Mouse (Mus musculus) megakaryocyte, embryonic 14.5 days (primary cell): ENCODE results near the gene Rhobtb1. TPM values are rescaled to one million over a fixed set of nuclear protein-coding genes. Genes with fewer than 3 reads are reported as not detected.

ENCODE experiments used
- H3K27me3 ChIP-seq: replicated peaks from 2 replicates; pipeline ENCODE3; 2012; ENCODE audit warnings: inconsistent platforms
- H3K36me3 ChIP-seq: replicated peaks from 2 replicates; pipeline ENCODE3; 2012; ENCODE audit warnings: low read length, inconsistent platforms, mixed read lengths
- H3K4me1 ChIP-seq: 2 replicates; pipeline ENCODE4 v1.6.1; 2012; ENCODE audit warnings: inconsistent platforms
- H3K4me3 ChIP-seq: replicated peaks from 2 replicates; pipeline ENCODE3; 2012; ENCODE audit warnings: moderate library complexity, mild to moderate bottlenecking, inconsistent platforms
- H3K9me3 ChIP-seq: 2 replicates; pipeline ENCODE4 v1.6.1; 2012; ENCODE audit warnings: inconsistent platforms
- FLI1 ChIP-seq: IDR thresholded peaks from 2 replicates; pipeline ENCODE4 v1.6.1; 2012; ENCODE audit warnings: low read length, inconsistent platforms, mixed read lengths
- GATA1 ChIP-seq: IDR thresholded peaks from 3 replicates; pipeline ENCODE4 v1.6.1; 2012; ENCODE audit warnings: mixed read lengths, low read length, inconsistent platforms, borderline replicate concordance
- polyA plus RNA-seq: library from polyadenylated mRNA; stranded (reverse); fragments of >175 nt; gene quantifications from 2 replicates; pipeline ENCODE4 v1.2.3, GENCODE M21; 2012; ENCODE audit warnings: low replicate concordance; ENCODE audit not compliant: insufficient read depth

Rhobtb1 gene
- polyA plus RNA-seq, 1 experiment: 3.5 TPM

DNA sequence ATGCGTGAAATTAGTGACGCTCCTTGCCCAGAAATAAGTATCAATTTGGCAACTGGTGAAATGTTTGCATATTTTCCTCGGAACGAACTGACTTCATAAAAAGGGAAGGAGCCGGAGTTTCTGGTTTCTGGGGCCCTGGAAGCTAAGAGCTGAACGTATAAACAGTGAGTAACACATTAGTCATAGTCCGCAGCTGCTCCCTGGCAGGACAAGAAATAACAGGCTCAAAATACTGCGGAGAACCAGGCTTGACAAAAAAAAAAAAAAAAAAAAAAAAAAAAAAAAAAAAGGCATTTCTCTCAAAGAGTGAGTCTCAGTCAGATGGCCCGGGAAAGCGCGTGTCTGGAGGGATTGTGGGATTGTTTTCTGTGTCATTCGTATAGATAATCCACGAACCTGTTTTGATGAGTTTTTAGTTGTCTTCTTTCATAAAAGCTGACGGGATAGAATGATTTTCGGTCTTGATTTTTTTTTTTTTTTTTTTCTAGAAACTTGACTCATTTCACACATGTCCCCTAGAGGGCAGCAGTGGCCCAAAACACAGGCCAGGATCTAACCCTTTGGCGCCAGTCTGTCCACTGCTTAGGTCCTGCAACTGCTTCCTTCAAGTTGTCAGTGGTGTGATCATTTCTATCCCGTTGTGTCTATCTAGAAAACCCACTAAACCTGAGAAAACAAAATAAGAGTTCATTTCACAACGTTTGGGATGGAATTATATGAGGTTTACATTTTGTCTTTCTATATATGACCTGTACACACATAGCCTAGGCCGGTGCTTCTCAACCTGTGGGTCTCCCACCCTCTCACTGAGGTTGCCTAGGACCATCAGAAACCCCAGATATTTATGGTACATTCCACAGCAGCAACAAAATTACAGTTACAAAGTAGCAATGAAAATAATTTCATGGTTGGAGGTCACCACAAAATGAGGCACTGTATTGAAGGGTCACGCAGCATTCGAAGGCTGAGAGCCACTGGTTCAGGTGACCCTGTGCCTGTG is 35.0 kb downstream of the Rhobtb1 start:
- peaks cover 30% of the 10 kb centered on the region for H3K9me3 ChIP-seq

DNA sequence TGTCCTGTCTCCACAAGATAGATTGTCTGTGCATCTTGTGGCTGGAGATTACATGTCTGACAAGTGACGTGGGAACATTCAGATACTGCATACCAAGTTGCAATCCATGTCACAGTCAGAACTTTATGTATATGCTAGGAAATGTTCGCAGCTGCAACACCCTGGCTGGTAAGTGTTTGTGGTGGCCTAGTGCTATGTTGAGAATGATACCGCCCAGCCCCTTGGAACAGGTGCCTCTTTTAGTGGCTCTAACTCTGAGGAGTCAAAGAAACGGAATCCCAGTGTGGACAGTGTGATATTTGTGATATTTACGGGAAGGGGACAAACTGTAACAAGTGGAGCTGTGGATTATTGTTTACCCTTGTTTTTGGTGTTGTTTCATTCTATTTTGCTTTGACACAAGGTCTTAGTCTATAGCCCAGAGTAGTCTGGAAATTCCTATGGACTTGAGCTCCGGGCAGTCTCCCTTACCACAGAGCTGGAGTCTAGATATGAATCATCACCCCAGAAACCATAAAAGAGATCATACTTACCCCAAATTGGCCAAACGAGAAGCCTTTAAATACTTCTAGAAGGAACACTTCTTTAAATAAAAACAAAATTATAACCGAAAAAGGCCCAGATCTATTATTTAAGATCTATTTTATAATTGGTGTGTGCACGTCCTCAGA is 36.7 kb downstream of the Rhobtb1 start:
- peaks cover 25% of the 10 kb centered on the region for H3K27me3 ChIP-seq
- no peak for TF ChIP-seq FLI1
- TF ChIP-seq GATA1: no peak
- H3K36me3 ChIP-seq: no peaks in the 10 kb centered on the region
- peaks cover 5% of the 10 kb centered on the region; the same call in 1 of the 2 replicates for H3K4me1 ChIP-seq
- peaks cover 19% of the 10 kb centered on the region for H3K9me3 ChIP-seq
- H3K4me3 ChIP-seq: no peak overlapping the region

More for the DNA sequence above, 35.0 kb downstream of the Rhobtb1 start:
- Histone ChIP-seq H3K27me3 (peaks cover 26% of the 10 kb centered on the region), H3K4me1 (peaks cover 5% of the 10 kb centered on the region; the same call in 1 of the 2 replicates), H3K4me3 (peak overlapping the region; percentile 78), H3K36me3 (no peaks in the 10 kb centered on the region)
- TF ChIP-seq GATA1: no peak
- TF ChIP-seq FLI1: no peak

DNA sequence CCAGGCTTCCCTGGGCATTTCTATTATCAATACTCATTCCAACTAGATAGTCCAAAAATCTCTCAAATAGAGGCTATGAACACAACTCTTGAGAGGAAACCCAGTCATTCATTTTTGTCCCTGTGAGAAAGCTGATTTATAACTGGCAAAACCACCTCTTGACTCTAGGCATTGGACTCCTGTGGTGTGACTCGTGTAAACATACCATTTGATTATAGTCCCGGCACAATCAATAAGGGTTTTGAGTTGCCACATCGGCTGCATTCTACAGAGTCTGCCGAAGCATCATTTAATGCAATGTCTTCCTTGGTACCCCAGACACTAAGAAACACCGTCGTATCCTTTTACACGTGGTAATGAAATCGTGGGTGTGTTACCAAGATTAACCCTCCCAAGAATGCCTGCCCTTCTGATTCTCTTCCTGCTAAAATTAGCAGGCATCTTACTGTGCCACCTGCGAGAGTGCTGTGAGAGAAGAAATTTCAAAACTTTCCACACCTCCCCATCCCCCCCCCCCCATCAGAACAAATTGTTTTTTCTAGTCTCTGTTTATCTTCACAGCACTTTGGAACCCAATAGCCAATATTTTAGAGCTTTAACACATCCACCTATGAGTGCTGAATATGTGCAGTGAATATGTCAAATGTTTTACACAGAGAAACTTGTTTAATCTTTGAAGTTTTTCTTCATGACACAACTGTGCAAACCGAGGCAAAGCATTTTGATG is 39.4 kb downstream of the Rhobtb1 start:
- Histone ChIP-seq H3K27me3 (peaks cover 18% of the 10 kb centered on the region), H3K4me1 (peaks cover 9% of the 10 kb centered on the region), H3K36me3 (no peaks in the 10 kb centered on the region), H3K4me3 (no peak overlapping the region), H3K9me3 (no peaks in the 10 kb centered on the region)
- no peak for TF ChIP-seq GATA1
- no peak for TF ChIP-seq FLI1

DNA sequence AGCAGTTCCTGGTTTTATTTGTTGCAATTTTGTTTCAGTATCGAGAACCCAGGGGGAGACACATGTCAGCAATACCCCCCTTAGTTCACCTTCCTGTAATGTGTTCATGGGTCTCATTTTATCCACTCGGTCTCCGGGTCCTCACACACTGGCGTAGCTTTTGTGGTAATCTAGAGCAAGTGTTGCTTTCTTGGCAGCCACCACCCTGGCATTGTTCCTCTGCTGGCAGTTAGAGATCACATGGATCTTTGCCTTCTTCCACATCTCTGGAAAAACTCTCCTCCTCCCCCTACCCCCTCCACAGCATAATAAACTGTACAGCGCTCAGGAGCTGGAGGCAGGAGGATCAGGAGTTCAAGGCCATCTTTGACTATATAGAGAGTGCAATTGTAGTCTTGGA is 41.0 kb downstream of the Rhobtb1 start:
- Histone ChIP-seq H3K4me1 (peaks cover 15% of the 10 kb centered on the region), H3K9me3 (no peaks in the 10 kb centered on the region), H3K27me3 (peaks cover 18% of the 10 kb centered on the region), H3K36me3 (no peaks in the 10 kb centered on the region), H3K4me3 (no peak overlapping the region)
- no peak for TF ChIP-seq FLI1
- TF ChIP-seq GATA1: no peak

- TF ChIP-seq GATA1 (no peak), FLI1 (no peak)
- no peak overlapping the region for H3K4me3 ChIP-seq
- no peaks in the 10 kb centered on the region for H3K9me3 ChIP-seq
- H3K4me1 ChIP-seq: peaks cover 10% of the 10 kb centered on the region
- no peaks in the 10 kb centered on the region for H3K36me3 ChIP-seq
- H3K27me3 ChIP-seq: peaks cover 11% of the 10 kb centered on the region
Measured at GRCm38 (mm10) chr10:69193721-69194120, 42.5 kb downstream of the Rhobtb1 start.

DNA sequence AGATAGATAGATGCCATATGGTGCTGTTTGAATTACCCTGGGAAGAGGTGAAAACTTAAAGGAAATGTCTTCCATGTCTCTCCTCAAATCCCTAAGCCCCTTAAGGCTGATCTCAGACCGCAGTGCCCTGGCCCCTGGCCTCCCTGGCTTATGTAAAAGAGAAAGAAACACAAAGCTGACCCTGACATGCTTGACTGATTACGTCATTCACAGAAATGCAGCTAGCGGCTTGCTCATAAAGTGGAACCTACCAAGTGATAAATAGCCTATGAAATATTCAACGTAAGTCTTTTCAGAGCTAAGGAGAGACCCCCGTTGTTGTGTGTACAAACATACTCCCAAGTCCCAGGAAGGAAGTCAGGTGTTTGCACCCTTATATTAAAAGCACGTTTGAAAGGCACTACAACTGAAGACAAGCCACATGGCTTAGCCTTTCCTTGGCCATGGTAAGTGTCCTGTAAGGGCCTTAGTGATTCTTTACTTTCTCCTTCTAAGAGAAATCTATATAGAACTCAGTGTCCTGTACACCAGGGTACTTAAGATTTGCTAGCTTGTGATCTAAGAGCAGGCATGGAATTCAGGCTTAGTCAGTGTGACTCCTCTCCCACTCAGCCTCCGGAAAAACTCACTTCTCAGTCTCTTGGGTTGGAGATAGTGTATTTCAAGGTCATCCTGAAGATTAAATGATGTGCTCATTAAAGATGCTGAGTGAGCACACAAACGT is 53.6 kb downstream of the Rhobtb1 start:
- H3K9me3 ChIP-seq: no peaks in the 10 kb centered on the region; the same call in 1 of the 2 replicates
- H3K4me1 ChIP-seq: peaks cover 16% of the 10 kb centered on the region
- peaks cover 4% of the 10 kb centered on the region for H3K36me3 ChIP-seq
- TF ChIP-seq FLI1 (no peak), GATA1 (no peak)
- peaks cover 2% of the 10 kb centered on the region for H3K27me3 ChIP-seq
- H3K4me3 ChIP-seq: no peak overlapping the region

DNA sequence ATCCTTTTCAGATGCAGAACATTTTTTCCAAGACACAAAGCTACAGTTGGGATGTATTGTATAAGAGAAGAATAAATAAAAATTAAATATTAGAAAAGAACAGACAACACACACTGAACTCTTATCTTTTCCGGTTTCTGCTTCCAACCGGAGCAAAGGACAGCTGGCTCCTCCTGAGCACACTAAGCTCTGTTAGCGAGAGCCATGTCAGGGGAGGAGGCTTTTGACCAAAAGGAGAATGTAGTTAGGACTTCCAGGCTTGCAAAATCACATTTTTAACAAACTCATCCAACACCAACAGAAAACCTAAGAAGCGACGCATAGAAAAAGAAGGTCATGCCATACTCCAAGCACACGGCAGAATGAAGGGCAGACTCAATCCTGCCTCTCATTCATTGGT is 54.8 kb downstream of the Rhobtb1 start:
- peaks cover 23% of the 10 kb centered on the region for H3K4me1 ChIP-seq
- H3K27me3 ChIP-seq: peaks cover 2% of the 10 kb centered on the region
- no peaks in the 10 kb centered on the region; the same call in 1 of the 2 replicates for H3K9me3 ChIP-seq
- TF ChIP-seq GATA1 (no peak), FLI1 (no peak)
- H3K36me3 ChIP-seq: peaks cover 14% of the 10 kb centered on the region
- no peak overlapping the region for H3K4me3 ChIP-seq

GRCm38 (mm10) chr10:69207481-69207880 is 56.2 kb downstream of the Rhobtb1 start:
- Histone ChIP-seq H3K36me3 (peaks cover 14% of the 10 kb centered on the region), H3K4me3 (no peak overlapping the region), H3K27me3 (peaks cover 2% of the 10 kb centered on the region), H3K9me3 (no peaks in the 10 kb centered on the region; the same call in 1 of the 2 replicates), H3K4me1 (peaks cover 34% of the 10 kb centered on the region)
- TF ChIP-seq GATA1: no peak
- TF ChIP-seq FLI1: no peak

DNA sequence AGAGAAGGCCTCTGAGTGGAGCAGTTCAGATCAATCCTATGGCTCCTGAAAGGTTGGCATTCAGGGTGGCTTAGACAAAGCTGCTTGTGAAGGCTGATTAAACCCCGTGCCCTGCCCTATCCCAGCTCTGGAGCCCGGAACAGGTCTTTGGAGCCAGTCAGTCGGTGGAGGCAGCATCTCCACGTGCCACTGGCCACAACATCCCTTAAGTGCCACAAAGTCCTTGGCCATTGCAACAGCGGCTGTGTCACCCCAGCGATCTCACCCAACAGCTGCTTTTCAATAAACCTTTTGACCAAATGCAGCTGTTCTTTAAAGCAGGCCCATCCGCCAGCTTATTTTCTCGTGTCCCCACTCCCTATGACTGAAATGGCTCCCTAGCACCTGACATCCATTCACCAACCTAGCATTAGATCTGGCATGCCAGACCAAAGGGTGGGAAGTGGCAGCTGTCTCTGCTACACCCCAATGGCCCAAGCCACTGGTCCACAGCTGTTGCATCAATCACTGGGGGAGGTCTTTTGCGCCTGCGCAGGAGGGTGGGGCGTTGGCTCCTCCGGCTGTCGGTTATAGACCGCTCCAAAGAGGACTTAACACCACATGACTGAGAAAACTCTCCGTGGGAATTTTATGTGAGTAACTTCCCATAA is 56.9 kb downstream of the Rhobtb1 start:
- Histone ChIP-seq H3K9me3 (no peaks in the 10 kb centered on the region; the same call in 1 of the 2 replicates), H3K36me3 (peaks cover 14% of the 10 kb centered on the region), H3K4me1 (peaks cover 34% of the 10 kb centered on the region), H3K4me3 (no peak overlapping the region), H3K27me3 (peaks cover 2% of the 10 kb centered on the region)
- TF ChIP-seq FLI1 (no peak), GATA1 (no peak)
